Mouse (Mus musculus) stomach, embryonic 14.5 days (tissue): ENCODE data around the gene Acp6. TPM values are rescaled to one million over a fixed set of nuclear protein-coding genes. Genes with fewer than 3 reads are reported as not detected.

Source experiments
- ATAC-seq: fragments of 200-750 bp; cut with Nextera tagmentation; 2 replicates; pipeline ENCODE4 v1.8.0; 2017; ENCODE audit warnings: low read depth, moderate TSS enrichment; ENCODE audit not compliant: insufficient number of reproducible peaks, insufficient read depth, low FRiP score
- H3K27ac ChIP-seq: fragments of 300-500 bp; sonication (generic); 2 replicates; pipeline ENCODE4 v1.5.1; 2014; ENCODE audit warnings: mild to moderate bottlenecking, low read length, moderate library complexity, mixed read lengths
- H3K27me3 ChIP-seq: fragments of 300-500 bp; sonication (generic); 2 replicates; pipeline ENCODE4 v1.6.1; 2014; ENCODE audit warnings: low read length, control low read depth, mixed read lengths; ENCODE audit not compliant: control insufficient read depth, insufficient read depth
- H3K36me3 ChIP-seq: fragments of 300-500 bp; sonication (generic); 2 replicates; pipeline ENCODE4 v1.6.1; 2014; ENCODE audit warnings: mild to moderate bottlenecking, control low read depth, low read length, moderate library complexity, mixed read lengths; ENCODE audit not compliant: control insufficient read depth, insufficient read depth
- H3K4me1 ChIP-seq: fragments of 300-500 bp; sonication (generic); 2 replicates; pipeline ENCODE4 v1.6.1; 2014; ENCODE audit warnings: low read length, control low read depth, mixed read lengths; ENCODE audit not compliant: control insufficient read depth, insufficient read depth
- H3K4me2 ChIP-seq: fragments of 300-500 bp; sonication (generic); replicated peaks from 2 replicates; pipeline ENCODE4 v1.6.1; 2014; ENCODE audit warnings: low read depth, low read length, control low read depth
- H3K4me3 ChIP-seq: fragments of 300-500 bp; sonication (generic); 2 replicates; pipeline ENCODE4 v1.5.1; 2014; ENCODE audit warnings: low read depth, low read length, control low read depth
- H3K9ac ChIP-seq: fragments of 300-500 bp; sonication (generic); replicated peaks from 2 replicates; pipeline ENCODE4 v1.6.1; 2014; ENCODE audit warnings: low read depth, mild to moderate bottlenecking, control low read depth, low read length, moderate library complexity, mixed read lengths
- H3K9me3 ChIP-seq: fragments of 300-500 bp; sonication (generic); 2 replicates; pipeline ENCODE4 v1.6.1; 2016; ENCODE audit warnings: low read depth, low read length, control low read depth; ENCODE audit not compliant: control insufficient read depth
- WGBS: fragments of 180-500 bp; shearing (Covaris S2); extraction: QIAGEN DNeasy Blood & Tissue Kit; methylation state at CpG from one replicate; pipeline ENCODE4 v1.1.7; 2014; 5-methylcytosine and 5-hydroxymethylcytosine counted together
- polyA plus RNA-seq: library from polyadenylated mRNA; unstranded; fragments of >200 nt; fragmentation: Nextera tagmentation; extraction: Ambion mirVana; gene quantifications from 2 replicates; pipeline ENCODE4 v1.2.1, GENCODE M21; 2014

The Acp6 gene
- polyA plus RNA-seq, 1 experiment from 2014 or later: 48.4 TPM

DNA sequence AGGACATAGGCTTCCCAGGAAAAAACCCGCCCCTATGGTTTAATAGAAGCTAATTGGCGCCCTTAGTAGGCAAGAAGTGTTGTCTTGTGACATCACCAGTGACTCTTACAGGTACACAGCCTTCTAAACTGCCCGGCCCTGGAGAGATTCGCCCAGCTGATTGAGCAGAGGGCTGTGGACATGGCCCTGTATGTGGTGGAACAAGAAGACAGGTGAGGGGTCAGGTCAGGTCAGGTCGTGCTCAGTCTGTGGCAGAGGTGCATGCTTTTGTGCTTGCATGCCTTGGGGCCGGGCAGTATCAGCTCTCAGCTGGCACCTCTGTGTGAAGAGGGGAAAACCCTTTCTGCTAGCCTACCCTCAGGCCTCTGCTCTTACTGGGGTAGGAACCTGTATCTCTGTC is 13.0 kb downstream of the Acp6 start:
- H3K4me2 ChIP-seq: no peak overlapping the region
- no peak overlapping the region for H3K27ac ChIP-seq
- H3K36me3 ChIP-seq: no peaks in the 10 kb centered on the region; the same call in 1 of the 2 replicates
- no peak for ATAC-seq
- no peaks in the 10 kb centered on the region for H3K4me1 ChIP-seq
- no peak overlapping the region for H3K9ac ChIP-seq
- H3K9me3 ChIP-seq: no peaks in the 10 kb centered on the region
- H3K27me3 ChIP-seq: no peaks in the 10 kb centered on the region
- 72% methylated on average over 6 of the region's 6 CpGs for WGBS
- no peak overlapping the region for H3K4me3 ChIP-seq

DNA sequence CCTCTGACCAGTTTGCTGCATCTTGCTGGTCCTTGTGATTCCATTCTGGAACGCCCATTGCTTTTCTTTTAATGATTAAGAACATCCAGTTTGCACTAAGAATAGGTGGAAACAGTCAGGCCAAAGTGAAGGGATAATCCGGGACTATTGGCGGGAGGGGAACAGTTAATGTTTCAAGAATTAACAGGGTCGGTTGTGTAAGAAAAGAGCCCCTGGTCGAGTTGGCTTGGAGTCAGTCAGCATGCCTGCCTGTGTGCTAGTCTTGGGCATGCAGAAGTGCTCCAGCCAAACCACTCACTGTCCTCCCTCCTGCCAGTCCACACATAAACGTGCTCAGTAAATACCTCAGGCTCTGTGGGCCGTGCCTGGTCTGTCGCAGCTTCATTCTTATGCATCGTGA is 13.7 kb downstream of the Acp6 start:
- Histone ChIP-seq H3K9me3 (no peaks in the 10 kb centered on the region), H3K9ac (no peak overlapping the region), H3K27me3 (no peaks in the 10 kb centered on the region), H3K36me3 (peaks cover 3% of the 10 kb centered on the region), H3K27ac (no peak overlapping the region), H3K4me2 (no peak overlapping the region), H3K4me3 (no peak overlapping the region), H3K4me1 (no peaks in the 10 kb centered on the region)
- WGBS: 74% methylated on average over 9 of the region's 9 CpGs
- no peak for ATAC-seq

DNA sequence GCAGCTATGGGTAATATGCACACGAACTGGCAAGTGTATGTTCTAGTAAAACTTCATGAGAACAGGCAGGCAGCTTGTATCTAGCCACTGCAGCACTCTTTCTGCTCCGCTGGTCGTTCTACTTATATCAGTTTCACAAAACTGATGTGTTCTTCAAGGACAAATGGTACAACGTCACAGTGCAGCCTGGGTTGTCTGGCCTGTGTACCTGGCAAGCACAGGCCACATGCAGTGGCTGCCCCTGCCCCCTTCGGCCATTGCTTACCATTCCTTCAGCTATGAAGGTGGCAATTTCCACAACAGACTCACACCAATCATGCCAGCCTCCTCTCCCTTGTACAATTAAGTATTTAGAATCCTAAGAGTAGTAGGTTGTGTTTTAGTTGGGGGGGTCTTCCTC is 14.1 kb downstream of the Acp6 start:
- H3K4me3 ChIP-seq: no peak overlapping the region
- H3K27ac ChIP-seq: no peak overlapping the region
- H3K27me3 ChIP-seq: no peaks in the 10 kb centered on the region
- no peak overlapping the region for H3K4me2 ChIP-seq
- ATAC-seq: no peak
- no peak overlapping the region for H3K9ac ChIP-seq
- peaks cover 3% of the 10 kb centered on the region for H3K36me3 ChIP-seq
- H3K4me1 ChIP-seq: no peaks in the 10 kb centered on the region
- WGBS: 85% methylated on average over 5 of the region's 5 CpGs
- H3K9me3 ChIP-seq: no peaks in the 10 kb centered on the region

DNA sequence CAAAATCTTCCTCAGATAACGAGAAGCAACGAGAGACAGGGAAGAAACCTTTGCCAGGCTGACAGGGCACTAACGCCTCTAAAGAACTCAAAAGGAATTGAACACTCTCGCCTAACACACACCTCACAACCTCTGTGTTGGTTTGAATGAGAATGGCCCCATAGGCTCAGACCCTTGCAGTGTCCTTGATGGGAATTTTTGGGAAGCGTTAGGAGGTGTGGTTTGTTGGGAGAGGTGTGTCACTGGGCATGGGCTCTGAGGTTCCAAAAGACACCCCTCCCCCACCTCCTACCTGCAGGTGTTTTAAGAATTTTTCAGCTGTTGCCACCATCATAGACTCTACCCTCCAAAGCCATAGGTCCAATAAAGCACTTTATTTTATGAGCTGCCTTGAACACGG is 20.3 kb downstream of the Acp6 start:
- Histone ChIP-seq H3K27me3 (no peaks in the 10 kb centered on the region), H3K36me3 (peaks cover 3% of the 10 kb centered on the region; the same call in 1 of the 2 replicates)

DNA sequence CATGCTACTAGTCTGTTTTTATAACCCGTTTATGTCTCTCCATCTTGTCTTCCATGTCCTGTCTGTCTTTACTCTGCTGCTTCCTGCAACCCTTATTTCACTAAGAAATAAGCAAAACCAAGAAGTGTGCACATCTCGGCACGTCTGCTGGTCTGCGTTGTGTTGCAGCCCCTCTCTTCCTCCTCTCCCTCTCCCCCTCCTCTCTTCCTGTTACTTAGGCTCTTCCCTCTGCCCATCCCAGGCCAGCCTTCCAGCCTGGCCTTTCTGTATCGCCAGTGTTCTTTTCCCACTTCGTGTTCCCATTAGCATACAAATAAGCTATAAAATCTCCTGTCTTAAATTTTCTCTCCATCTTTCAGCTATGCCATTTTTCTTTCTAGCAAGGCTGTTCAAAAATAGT is 21.9 kb downstream of the Acp6 start:
- ATAC-seq: no peak
- WGBS: 40% methylated on average over 6 of the region's 6 CpGs

More for the DNA sequence above, 20.3 kb downstream of the Acp6 start:
- no peak for ATAC-seq
- H3K27ac ChIP-seq: no peak overlapping the region
- no peaks in the 10 kb centered on the region for H3K9me3 ChIP-seq
- H3K4me3 ChIP-seq: no peak overlapping the region
- H3K4me1 ChIP-seq: no peaks in the 10 kb centered on the region
- H3K9ac ChIP-seq: no peak overlapping the region
- no peak overlapping the region for H3K4me2 ChIP-seq
- 75% methylated on average over 6 of the region's 6 CpGs for WGBS

DNA sequence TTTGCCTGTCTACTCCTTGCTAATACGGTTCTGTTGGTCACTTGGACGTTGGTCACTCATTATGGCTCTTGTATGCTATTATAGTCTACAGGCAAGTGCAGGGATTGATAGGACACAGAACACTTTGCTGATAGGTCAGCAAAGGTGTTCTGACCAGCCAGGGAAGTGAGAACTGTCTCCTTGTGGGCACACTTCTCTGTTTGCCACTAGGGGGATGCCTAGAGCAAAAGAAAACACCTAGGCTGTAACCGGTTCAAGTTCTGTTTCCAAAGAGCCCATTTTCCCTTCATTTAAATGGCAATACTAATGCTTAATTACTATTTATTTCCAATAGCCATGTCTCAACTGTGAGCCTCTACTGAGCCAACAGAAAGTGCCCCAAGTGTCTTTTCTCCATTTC is 25.2 kb downstream of the Acp6 start:
- Histone ChIP-seq H3K9ac (no peak overlapping the region), H3K27me3 (no peaks in the 10 kb centered on the region), H3K27ac (no peak overlapping the region), H3K4me1 (no peaks in the 10 kb centered on the region), H3K9me3 (no peaks in the 10 kb centered on the region), H3K4me3 (no peak overlapping the region), H3K4me2 (no peak overlapping the region), H3K36me3 (no peaks in the 10 kb centered on the region)
- WGBS: 40% methylated on average over 3 of the region's 3 CpGs
- no peak for ATAC-seq

More for the DNA sequence above, 21.9 kb downstream of the Acp6 start:
- no peak overlapping the region for H3K4me3 ChIP-seq
- no peak overlapping the region for H3K4me2 ChIP-seq
- no peaks in the 10 kb centered on the region for H3K27me3 ChIP-seq
- no peak overlapping the region for H3K9ac ChIP-seq
- no peak overlapping the region for H3K27ac ChIP-seq
- H3K4me1 ChIP-seq: no peaks in the 10 kb centered on the region
- no peaks in the 10 kb centered on the region for H3K9me3 ChIP-seq
- H3K36me3 ChIP-seq: peaks cover 3% of the 10 kb centered on the region; the same call in 1 of the 2 replicates

DNA sequence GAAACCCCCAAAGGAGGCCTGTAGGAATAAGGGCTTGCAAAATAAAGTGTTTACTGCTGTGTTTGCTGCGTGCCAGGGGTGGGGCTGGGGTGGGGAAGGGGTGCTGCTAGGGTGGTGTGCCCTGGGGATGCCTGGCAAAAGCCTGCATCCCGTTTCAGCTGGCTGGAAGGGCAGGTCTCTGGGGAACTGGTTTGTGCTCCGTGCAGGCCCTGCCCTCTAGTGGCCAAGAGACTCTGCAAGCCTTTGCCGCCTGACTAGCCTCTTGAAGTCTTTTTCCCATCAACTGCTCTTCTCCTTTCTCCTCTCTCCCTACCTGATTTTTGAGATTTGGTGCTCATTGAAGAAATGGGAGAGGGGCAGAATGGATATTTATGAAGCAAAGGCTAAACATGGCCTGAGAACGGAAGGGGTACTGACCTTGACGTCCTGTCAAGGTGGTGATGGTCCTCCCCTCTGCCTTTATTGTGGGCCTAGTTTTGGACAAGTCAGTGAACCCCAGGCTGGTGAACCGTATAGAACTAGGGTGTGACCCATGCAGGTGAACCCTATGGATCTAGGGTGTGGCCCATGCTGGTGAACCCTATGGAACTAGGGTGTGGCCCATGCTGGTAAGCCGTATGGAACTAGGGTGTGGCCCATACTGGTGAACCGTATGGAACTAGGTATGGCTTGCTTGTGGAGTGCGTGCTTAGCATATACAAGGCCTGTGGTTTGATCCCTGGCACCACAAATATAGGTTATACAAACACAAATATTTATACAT is 26.7 kb downstream of the Acp6 start:
- Histone ChIP-seq H3K4me2 (no peak overlapping the region), H3K27ac (no peak overlapping the region), H3K4me3 (no peak overlapping the region), H3K4me1 (no peaks in the 10 kb centered on the region), H3K9me3 (no peaks in the 10 kb centered on the region), H3K27me3 (no peaks in the 10 kb centered on the region), H3K9ac (no peak overlapping the region), H3K36me3 (no peaks in the 10 kb centered on the region)
- ATAC-seq: no peak
- 40% methylated on average over 10 of the region's 10 CpGs for WGBS

DNA sequence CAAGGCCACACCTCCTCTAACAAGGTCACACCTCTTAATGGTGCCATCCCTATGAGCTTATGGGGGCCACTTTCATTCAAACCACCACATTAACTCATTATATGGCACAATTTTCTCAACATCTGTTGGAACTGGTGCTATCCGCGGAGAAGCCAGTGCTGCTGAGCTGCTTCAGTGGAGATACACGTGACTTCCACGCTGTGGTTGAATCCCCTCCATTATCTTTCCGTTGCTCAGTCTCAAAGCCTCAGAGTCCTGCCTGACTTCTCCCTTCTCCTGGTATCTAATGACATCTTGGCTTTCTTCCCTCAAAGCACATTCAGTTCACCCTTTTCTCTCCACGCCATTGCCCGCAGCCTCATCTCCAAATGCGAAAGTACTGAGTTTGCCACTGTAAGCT is 38.0 kb downstream of the Acp6 start:
- Histone ChIP-seq H3K9ac (no peak overlapping the region), H3K27ac (no peak overlapping the region), H3K27me3 (no peaks in the 10 kb centered on the region), H3K4me1 (no peaks in the 10 kb centered on the region), H3K9me3 (no peaks in the 10 kb centered on the region), H3K4me3 (no peak overlapping the region), H3K36me3 (no peaks in the 10 kb centered on the region), H3K4me2 (no peak overlapping the region)
- ATAC-seq: no peak
- 87% methylated on average over 8 of the region's 8 CpGs for WGBS

DNA sequence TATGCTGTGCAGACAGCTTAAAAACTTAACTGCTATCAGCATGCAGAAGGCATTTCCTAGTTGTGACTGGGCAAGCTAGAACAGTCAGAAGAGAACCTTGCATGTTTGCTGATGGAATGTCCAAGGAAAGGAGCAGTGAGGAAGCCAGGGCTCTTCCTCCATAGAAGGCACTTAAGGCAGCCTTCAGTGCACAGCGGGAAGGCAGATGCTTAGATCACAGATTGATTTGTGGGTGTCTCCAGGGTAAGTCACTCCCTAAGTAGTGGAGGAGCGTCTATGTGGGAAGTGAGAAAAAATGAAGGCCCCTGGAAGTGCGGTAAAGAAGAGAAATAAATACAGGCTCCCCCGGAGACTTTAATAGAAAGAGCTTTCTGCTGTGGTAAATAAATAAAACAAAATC is 40.7 kb downstream of the Acp6 start:
- 26% methylated on average over 4 of the region's 4 CpGs for WGBS
- Histone ChIP-seq H3K27ac (no peak overlapping the region), H3K4me3 (no peak overlapping the region), H3K4me1 (no peaks in the 10 kb centered on the region), H3K27me3 (no peaks in the 10 kb centered on the region), H3K4me2 (no peak overlapping the region), H3K9ac (no peak overlapping the region), H3K36me3 (peaks cover under 1% of the 10 kb centered on the region; the same call in 1 of the 2 replicates), H3K9me3 (no peaks in the 10 kb centered on the region)
- ATAC-seq: no peak
